Mouse (Mus musculus): ENCODE measurements at regions not wholly inside any gene's neighbourhood (a gene's known extent, or its start where the extent isn't known, plus 50 kb on each side); places are given as distances from the start of the nearest gene placed in this dataset.
"Not testable (repeated sequence)": the region's sequence is repeated elsewhere in the genome, so short reads cannot be mapped to it uniquely, and the experiment has no call there.

- DNase-seq (ENCODE audit: low read depth, low spot score) = not testable (repeated sequence)
Measured at GRCm38 (mm10) chr13:66715191-66716161, 189.2 kb upstream of the Gm10767 start.

- not testable (repeated sequence) for DNase-seq (ENCODE audit: low read depth, low spot score)
Measured at GRCm38 (mm10) chr13:66711010-66711409, 193.7 kb upstream of the Gm10767 start.

- not testable (repeated sequence) for DNase-seq (ENCODE audit: low read depth, low spot score)
Measured at GRCm38 (mm10) chr13:66697983-66698535, 206.7 kb upstream of the Gm10767 start.

GRCm38 (mm10) chr13:66680766-66681165, 223.9 kb upstream of the Gm10767 start:
- DNase-seq (ENCODE audit: low read depth, low spot score) = peak; percentile 42

GRCm38 (mm10) chr13:66642245-66642644, 201.3 kb upstream of the 2410141K09Rik start:
- DNase-seq (ENCODE audit: low read depth, low spot score) = not testable (repeated sequence)

GRCm38 (mm10) chr13:66625761-66626160, 184.8 kb upstream of the 2410141K09Rik start:
- DNase-seq (ENCODE audit: low read depth, low spot score) = not testable (repeated sequence)

GRCm38 (mm10) chr13:66586041-66586440, 145.1 kb upstream of the 2410141K09Rik start:
- DNase-seq (ENCODE audit: low read depth, low spot score) = not testable (repeated sequence)

GRCm38 (mm10) chr13:66563616-66564015, 122.7 kb upstream of the 2410141K09Rik start:
- DNase-seq (ENCODE audit: low read depth, low spot score) = peak; percentile 47

GRCm38 (mm10) chr13:66556397-66556796, 115.5 kb upstream of the 2410141K09Rik start:
- DNase-seq (ENCODE audit: low read depth, low spot score) = peak; percentile 49

GRCm38 (mm10) chr13:66547951-66548350, 107.0 kb upstream of the 2410141K09Rik start:
- not testable (repeated sequence) for DNase-seq (ENCODE audit: low read depth, low spot score)

- DNase-seq (ENCODE audit: low read depth, low spot score) = not testable (repeated sequence)
Measured at GRCm38 (mm10) chr13:66519596-66519995, 78.7 kb upstream of the 2410141K09Rik start.
